Mouse (Mus musculus) bone marrow, adult 2 months (tissue): Measurements from ENCODE around the gene Gm3417. TPM values are rescaled to one million over a fixed set of nuclear protein-coding genes. Genes with fewer than 3 reads are reported as not detected.

ENCODE experiments used
- H3K27ac ChIP-seq: fragments of 200-500 bp; 2 replicates; pipeline ENCODE4 v1.5.1; 2012; ENCODE audit warnings: low read depth, mild to moderate bottlenecking, control low read depth, inconsistent platforms, low read length; ENCODE audit not compliant: control insufficient read depth, poor library complexity, insufficient read depth
- H3K4me1 ChIP-seq: fragments of 200-500 bp; 2 replicates; pipeline ENCODE4 v1.6.1; 2011; ENCODE audit warnings: low read length; ENCODE audit not compliant: control insufficient read depth, insufficient read depth
- H3K4me3 ChIP-seq: fragments of 200-500 bp; replicated peaks from 2 replicates; pipeline ENCODE3; 2011; ENCODE audit warnings: mild to moderate bottlenecking, low read depth, low read length, control low read depth; ENCODE audit not compliant: control insufficient read depth
- CTCF ChIP-seq: fragments of 200-500 bp; IDR thresholded peaks from 2 replicates; pipeline ENCODE4 v1.5.1; 2011; ENCODE audit warnings: low read length, control low read depth; ENCODE audit not compliant: control insufficient read depth, insufficient read depth
- POLR2A ChIP-seq: fragments of 200-500 bp; IDR thresholded peaks from 2 replicates; pipeline ENCODE4 v1.6.1; 2011; ENCODE audit warnings: low read depth, mild to moderate bottlenecking, control low read depth, low read length, borderline replicate concordance; ENCODE audit not compliant: control insufficient read depth
- WGBS: fragments of 180-500 bp; shearing (Covaris S2); methylation state at CpG from one replicate; pipeline ENCODE4 v1.1.7; 2018; 5-methylcytosine and 5-hydroxymethylcytosine counted together
- polyA plus RNA-seq: library from polyadenylated mRNA; stranded (reverse); fragments of >200 nt; gene quantifications from 2 replicates; pipeline ENCODE4 v1.2.4, GENCODE M21; 2011; ENCODE audit warnings: low replicate concordance; ENCODE audit not compliant: missing spikeins, insufficient read depth, insufficient read length

Gm3417 gene
- polyA plus RNA-seq, 1 experiment, result not detected

GRCm38 (mm10) chr17:14928631-14929030, 50.0 kb downstream of the Gm3417 start:
- 85% methylated on average over 5 of the region's 5 CpGs for WGBS
- TF ChIP-seq CTCF, result no peak
- no peak for TF ChIP-seq POLR2A
- Histone ChIP-seq H3K4me3 (no peak overlapping the region), H3K27ac (no peak overlapping the region), H3K4me1 (peaks cover 1% of the 10 kb centered on the region; the same call in 1 of the 2 replicates)

- no peak overlapping the region for H3K27ac ChIP-seq
- H3K4me1 ChIP-seq, result peaks cover 1% of the 10 kb centered on the region; the same call in 1 of the 2 replicates
- 67% methylated on average over 8 of the region's 8 CpGs for WGBS
- no peak for TF ChIP-seq CTCF
- no peak for TF ChIP-seq POLR2A
- H3K4me3 ChIP-seq, result no peak overlapping the region
Measured at GRCm38 (mm10) chr17:14927644-14928218, 50.9 kb downstream of the Gm3417 start.

DNA sequence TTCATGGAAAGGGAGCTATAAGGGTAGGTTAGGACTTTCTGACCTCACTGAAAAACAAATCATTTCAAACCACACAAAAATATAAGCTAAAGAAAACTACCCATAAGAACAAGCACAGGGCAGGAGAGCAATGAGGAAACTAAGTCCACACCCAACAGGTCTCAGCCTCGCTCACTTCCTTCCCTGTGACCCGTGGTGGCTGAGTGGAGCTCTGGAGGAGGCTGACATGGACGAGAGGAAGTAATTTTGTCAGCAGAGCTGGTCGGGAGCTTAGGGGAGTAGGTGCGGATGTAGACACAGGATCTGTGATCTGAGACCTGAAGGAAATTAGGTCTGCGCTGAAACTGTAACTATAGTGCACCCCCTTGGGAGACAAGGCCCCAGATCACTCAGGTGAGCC, 57.0 kb downstream of the Gm3417 start:
- 9% methylated on average over 6 of the region's 6 CpGs for WGBS
- no peak for TF ChIP-seq CTCF
- TF ChIP-seq POLR2A, result no peak

GRCm38 (mm10) chr17:14917866-14918265, 60.7 kb downstream of the Gm3417 start:
- 61% methylated on average over 8 of the region's 8 CpGs for WGBS
- no peak overlapping the region for H3K4me3 ChIP-seq
- TF ChIP-seq CTCF (no peak), POLR2A (no peak)
- H3K4me1 ChIP-seq, result no peaks in the 10 kb centered on the region
- no peak overlapping the region for H3K27ac ChIP-seq

More for the DNA sequence above, 57.0 kb downstream of the Gm3417 start:
- Histone ChIP-seq H3K27ac (no peak overlapping the region), H3K4me3 (no peak overlapping the region), H3K4me1 (no peaks in the 10 kb centered on the region)

DNA sequence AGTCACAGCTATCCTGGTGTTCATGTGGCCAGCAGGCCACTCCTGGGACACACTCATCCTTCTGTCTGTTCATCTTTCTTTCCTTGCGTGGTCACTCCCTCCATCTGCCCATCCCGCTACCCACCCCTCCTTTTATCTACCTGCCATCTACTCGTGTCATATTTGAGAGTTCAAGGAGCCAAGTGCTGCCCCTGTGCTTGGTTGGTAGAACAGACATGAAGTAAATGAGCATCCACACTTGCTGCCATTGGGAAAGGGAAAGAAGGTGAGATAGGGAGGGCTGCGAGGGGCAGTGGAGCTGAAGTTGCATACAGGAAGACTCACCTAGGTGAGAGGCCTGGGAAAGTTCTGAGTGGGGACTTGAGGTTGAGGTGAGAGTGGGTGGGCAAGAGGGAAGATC, 64.2 kb downstream of the Gm3417 start:
- H3K27ac ChIP-seq, result no peak overlapping the region
- WGBS, result 85% methylated on average over 4 of the region's 4 CpGs
- no peaks in the 10 kb centered on the region for H3K4me1 ChIP-seq
- H3K4me3 ChIP-seq, result no peak overlapping the region
- TF ChIP-seq CTCF (no peak), POLR2A (no peak)

Other genes with a start within 250 kb of the Gm3417 start
- gene Wdr27, start 35.6 kb downstream of the Gm3417 start, polyA plus RNA-seq, result 3.9 TPM in 1 of 2 replicates, not detected in the other
- 3.6 and 7.7 TPM in 2 replicates for gene 1600012H06Rik, start 35.6 kb downstream of the Gm3417 start, polyA plus RNA-seq
- gene Phf10, start 17.5 kb downstream of the Gm3417 start, polyA plus RNA-seq, result 61.6 and 84.2 TPM in 2 replicates
- gene 9030025P20Rik, start 322 bp downstream of the Gm3417 start, polyA plus RNA-seq, result 10.2 and 16.6 TPM in 2 replicates
- 3.2 and 16.4 TPM in 2 replicates for gene Gm3435, start 31.4 kb upstream of the Gm3417 start, polyA plus RNA-seq
- 40.5 and 47.5 TPM in 2 replicates for gene Ermard, start 62.4 kb upstream of the Gm3417 start, polyA plus RNA-seq
- gene Tcte3, start 62.7 kb upstream of the Gm3417 start, polyA plus RNA-seq, result 8.4 TPM in 1 of 2 replicates, not detected in the other
- gene Gm3448, start 62.7 kb upstream of the Gm3417 start, polyA plus RNA-seq, result 0.45 and 6.4 TPM in 2 replicates